In the genomic region with DNA sequence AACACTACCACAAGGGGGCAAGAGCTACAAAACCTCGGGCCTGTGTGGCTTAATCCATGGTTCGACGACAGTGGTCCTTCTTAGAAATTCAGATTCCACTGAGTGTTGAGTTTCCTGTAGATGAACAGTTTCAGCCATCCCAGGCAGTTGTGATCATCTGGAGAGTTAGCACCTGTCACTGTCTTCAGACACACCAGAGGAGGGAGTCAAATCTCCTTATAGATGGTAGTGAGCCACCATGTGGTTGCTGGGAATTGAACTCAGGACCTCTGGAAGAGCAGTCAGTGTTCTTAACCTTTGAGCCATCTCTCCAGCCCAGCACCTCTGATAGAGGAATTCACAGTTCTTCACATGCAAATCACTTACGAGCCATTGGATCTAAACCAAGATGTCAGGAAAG, we compare ENCODE assay signal across 29 mouse cellular contexts. TPM values are rescaled to one million over a fixed set of nuclear protein-coding genes. Genes with fewer than 3 reads are reported as not detected.
"Had no signal": no experiment of that assay in that cellular context is flagged by ENCODE, and none has a peak within 500 bp of the region (broad histone marks: within the 10 kb centered on the region; RNA-seq: fewer than 3 reads in every experiment).

No protein-coding gene starts in this region.

- H3K27ac ChIP-seq: gastrocnemius, adult 2 months; heart, embryonic 10.5 days; hindbrain, embryonic 10.5 days; hindbrain, embryonic 12.5 days; hindbrain, embryonic 14.5 days; intestine, embryonic 15.5 days; limb, embryonic 10.5 days; limb, embryonic 12.5 days; liver, embryonic 14.5 days had no signal

- DNase-seq: gastrocnemius, adult 2 months; gastrocnemius, postnatal 10 days; gastrocnemius, postnatal 25 days; heart, adult 18-20 months; heart, postnatal 10 days; heart, postnatal 4 days; kidney, adult 18-20 months; kidney, adult 8-10 months; kidney, postnatal 10 days; kidney, postnatal 25 days; layer of hippocampus, postnatal 36 days; liver had no signal

- H3K4me3 ChIP-seq: gastrocnemius, adult 2 months; heart, embryonic 10.5 days; heart, embryonic 12.5 days; hindbrain, embryonic 10.5 days; hindbrain, embryonic 12.5 days; intestine, embryonic 15.5 days; limb, embryonic 10.5 days; limb, embryonic 12.5 days had no signal

- H3K27me3 ChIP-seq: heart, embryonic 12.5 days; hindbrain, embryonic 12.5 days; intestine, embryonic 15.5 days; limb, embryonic 12.5 days had no signal

- H3K4me1 ChIP-seq: heart, embryonic 10.5 days; heart, embryonic 12.5 days; intestine, embryonic 15.5 days had no signal

- H3K4me2 ChIP-seq: heart, embryonic 12.5 days; hindbrain, embryonic 12.5 days; hindbrain, embryonic 14.5 days; intestine, embryonic 15.5 days; limb, embryonic 12.5 days; liver, embryonic 11.5 days had no signal

- H3K9ac ChIP-seq: heart, embryonic 12.5 days; hindbrain, embryonic 12.5 days; hindbrain, embryonic 14.5 days; intestine, embryonic 15.5 days; limb, embryonic 12.5 days; liver, embryonic 14.5 days had no signal

- H3K36me3 ChIP-seq: intestine, embryonic 15.5 days had no signal

- ATAC-seq: hindbrain, embryonic 16.5 days; intestine, embryonic 15.5 days; intestine, postnatal 0 days had no signal

- H3K9me3 ChIP-seq: heart, embryonic 10.5 days; hindbrain, embryonic 10.5 days; hindbrain, embryonic 12.5 days; intestine, embryonic 15.5 days; limb, embryonic 10.5 days; limb, embryonic 12.5 days had no signal

RNA-seq across cellular contexts. Expression of gene Rfx4, which starts 28.1 kb away (rescaled TPM):
- total RNA-seq: gastrocnemius, adult 2 months; gastrocnemius, postnatal 25 days; granulocyte monocyte progenitor cell, adult 5-6 weeks; heart, adult 18-20 months; heart, adult 8-10 months; heart, postnatal 4 days had no signal
- polyA plus RNA-seq: heart, embryonic 14.5 days; intestine, embryonic 15.5 days; intestine, postnatal 0 days; large intestine, adult 2 months; limb, embryonic 10.5 days; liver, embryonic 11.5 days; liver, embryonic 14.5 days; liver, embryonic 16.5 days had no signal
